Mouse (Mus musculus) embryo, embryonic 10.5 days (tissue): Measurements from ENCODE around the gene Pheta2.
A peak's percentile ranks its signal among the peaks of the same experiment; 100 is the strongest.
"Not testable (repeated sequence)": the region's sequence is repeated elsewhere in the genome, so short reads cannot be mapped to it uniquely, and the experiment has no call there.

ENCODE experiments used
- DNase-seq: peaks from one replicate; pipeline ENCODE4 v3.0.0-alpha.2; 2015; ENCODE audit warnings: low spot score

The Pheta2 gene

GRCm38 (mm10) chr15:82343368-82344287, 4.9 kb downstream of the Pheta2 start:
- no peak for DNase-seq

GRCm38 (mm10) chr15:82344971-82345370, 6.2 kb downstream of the Pheta2 start:
- no peak for DNase-seq

DNA sequence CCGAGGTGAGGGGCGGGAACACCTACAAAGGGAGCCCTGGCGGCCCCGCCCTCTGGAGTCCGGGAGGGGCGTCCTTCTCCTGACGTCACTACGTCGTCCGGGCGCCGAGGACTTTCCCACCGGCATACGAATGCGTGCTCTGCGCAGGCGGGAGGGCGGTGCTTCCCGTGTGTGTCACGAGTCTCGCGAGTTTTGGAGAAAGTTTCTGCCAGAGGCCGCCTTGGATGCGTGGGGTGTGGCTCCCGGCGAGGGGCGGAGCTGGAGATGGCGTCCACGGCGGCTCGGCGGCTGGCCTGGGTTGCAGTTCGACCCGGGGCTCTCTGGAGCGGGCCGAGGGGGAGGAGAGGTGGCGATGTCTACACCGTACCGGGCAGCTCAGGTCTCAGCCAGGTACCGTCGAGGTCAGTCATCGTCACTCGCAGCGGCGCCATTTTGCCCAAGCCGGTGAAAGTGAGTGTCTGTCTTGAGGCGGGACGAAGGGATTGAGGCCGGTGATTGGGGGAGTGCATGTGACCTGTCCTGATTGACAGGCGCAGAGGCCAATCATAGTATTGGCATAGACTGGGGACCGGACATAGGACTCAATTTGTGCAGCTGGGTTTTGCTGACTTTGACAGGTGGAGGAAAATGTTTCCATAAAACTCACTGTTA, 7.2 kb downstream of the Pheta2 start:
- DNase-seq = peak; percentile 99

DNA sequence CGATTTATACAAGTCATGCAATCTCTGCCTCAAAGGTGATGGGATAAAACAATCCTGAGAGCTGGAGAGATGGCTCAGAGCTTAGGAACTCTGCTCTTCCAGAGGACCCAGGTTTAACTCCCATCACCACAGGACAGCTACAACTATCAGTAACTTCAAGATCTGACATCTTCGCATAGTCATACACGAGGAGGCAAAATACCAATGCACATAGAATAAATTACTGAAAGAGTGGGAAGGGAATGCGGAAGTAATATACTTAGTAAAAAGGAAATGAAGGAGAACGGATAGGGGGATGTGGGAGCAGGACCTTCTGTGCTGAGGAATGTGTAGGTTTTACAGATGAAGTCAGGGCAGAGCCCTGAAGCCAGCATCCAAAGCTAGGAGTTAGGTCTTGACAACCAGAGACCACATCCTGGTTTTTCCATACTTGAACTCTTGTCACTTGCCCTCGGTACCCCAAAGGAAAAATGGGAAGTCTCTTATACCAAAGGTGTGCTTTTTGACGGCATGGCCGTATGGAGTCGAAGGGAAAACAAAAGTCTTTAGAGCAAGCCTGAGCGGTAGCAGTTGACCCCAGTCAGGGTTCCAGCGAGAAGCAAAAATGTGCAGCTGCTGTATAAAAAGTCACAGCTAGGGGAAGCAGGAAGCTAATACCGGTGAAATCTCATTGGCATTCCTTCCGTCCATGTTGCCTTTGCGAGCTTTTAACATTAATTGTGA, 8.0 kb downstream of the Pheta2 start:
- DNase-seq = no peak

- DNase-seq = no peak
Measured at GRCm38 (mm10) chr15:82347303-82347676, 8.5 kb downstream of the Pheta2 start.

DNA sequence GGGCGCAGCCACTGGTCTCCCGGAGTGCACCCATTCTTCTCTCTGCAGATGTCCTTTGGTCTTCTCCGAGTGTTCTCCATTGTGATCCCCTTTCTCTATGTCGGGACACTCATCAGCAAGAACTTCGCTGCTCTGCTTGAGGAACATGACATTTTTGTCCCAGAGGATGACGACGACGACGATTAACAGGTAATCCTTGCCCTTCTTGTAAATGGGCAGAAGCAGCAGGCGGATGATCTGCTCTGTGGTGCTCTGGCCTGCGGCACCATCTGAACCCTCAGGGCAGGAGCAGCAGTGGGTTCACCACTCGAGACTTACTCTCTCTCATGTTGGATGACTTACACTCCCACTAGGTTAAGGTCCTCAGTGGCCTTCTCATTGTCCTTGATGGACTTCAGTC, 9.1 kb downstream of the Pheta2 start:
- DNase-seq = no peak

DNA sequence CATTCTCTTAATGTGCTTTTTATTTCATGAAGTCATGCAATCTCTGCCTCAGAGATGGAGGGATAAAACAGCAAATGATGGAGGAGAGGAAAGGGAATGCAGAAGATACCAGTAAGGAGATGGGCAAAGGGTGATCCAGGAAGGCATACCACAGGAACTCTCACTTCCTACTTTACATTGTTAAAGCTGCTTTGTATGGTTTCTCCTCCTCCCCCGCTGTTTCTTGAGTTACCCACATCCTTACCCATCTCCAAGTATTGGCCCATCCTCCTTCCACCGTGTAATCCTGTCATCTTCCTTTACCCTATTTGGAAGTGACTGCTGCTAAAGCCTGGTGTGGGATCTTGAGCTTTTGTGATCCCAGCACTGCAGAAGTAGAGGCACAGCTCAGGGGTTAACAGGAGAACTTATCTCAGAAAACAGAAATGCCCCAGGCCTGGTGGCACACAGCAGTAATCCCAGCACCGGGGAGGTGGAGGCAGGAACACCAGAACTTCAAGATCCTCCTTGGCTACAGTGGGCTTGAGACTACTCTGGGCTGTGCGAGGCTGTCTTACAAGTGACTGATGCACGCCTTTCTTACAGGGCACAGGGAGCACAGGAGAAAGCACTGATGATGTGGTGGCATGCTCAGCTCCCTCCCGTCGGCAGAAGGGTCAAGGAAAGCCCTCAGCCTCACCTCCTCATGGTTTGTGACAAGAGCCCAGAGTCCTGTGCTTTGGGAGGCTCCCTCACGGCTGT, 9.7 kb downstream of the Pheta2 start:
- no peak for DNase-seq

GRCm38 (mm10) chr15:82348999-82349341, 10.2 kb downstream of the Pheta2 start:
- DNase-seq = no peak

DNA sequence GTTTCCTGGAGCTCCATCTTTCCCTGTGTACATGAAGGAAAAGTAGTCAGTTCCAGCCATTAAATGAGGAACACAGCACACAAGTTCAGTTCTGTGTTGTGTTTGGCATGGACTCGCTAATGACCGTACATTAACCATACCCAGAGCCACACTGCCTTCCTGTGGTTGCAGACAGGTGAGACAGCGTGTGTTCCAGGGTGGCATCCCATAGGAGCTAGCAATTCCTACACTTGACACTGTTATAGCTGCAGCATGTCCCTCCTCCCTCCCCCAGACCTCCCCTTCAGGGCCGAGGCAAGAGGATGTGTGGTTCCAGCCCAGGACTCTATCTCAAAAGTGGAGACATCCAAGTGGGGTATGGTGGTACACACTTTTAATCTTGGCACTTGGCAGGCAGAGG, 11.6 kb downstream of the Pheta2 start:
- no peak for DNase-seq

GRCm38 (mm10) chr15:82351480-82351879, 12.7 kb downstream of the Pheta2 start:
- DNase-seq = no peak

DNA sequence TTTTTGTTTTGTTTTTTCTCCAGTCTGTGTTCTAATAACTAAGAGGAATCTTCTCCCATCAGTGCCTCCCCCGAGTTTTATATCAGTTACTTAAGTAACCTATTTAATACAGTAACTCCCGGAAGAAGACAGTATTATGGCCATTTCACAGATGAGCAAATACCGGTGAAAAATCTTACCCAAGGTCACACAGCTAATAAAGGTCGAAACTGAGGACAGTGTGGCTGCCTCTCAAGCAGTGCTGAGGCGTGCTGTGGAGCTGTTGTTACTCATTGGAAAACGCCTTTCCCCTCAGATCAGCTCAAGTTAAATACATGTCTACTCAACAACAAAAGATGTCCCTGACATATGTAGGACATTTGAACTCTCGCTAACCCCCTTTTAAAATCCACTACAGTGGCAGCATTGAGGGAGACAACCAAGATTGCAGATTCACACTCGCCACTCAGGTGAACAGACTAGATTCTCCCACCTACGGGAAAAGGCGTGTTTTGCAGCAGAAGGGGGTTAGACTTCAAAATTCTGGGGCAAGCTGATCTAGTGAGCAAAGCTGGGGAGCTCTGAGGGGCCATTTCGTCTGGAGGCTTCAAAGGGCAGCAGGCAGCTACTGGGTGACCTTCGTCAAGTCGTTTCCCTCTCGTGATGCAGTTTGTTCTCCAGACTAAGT, 14.5 kb downstream of the Pheta2 start:
- no peak for DNase-seq

GRCm38 (mm10) chr15:82353745-82354113, 15.0 kb downstream of the Pheta2 start:
- DNase-seq = peak; percentile 28

DNA sequence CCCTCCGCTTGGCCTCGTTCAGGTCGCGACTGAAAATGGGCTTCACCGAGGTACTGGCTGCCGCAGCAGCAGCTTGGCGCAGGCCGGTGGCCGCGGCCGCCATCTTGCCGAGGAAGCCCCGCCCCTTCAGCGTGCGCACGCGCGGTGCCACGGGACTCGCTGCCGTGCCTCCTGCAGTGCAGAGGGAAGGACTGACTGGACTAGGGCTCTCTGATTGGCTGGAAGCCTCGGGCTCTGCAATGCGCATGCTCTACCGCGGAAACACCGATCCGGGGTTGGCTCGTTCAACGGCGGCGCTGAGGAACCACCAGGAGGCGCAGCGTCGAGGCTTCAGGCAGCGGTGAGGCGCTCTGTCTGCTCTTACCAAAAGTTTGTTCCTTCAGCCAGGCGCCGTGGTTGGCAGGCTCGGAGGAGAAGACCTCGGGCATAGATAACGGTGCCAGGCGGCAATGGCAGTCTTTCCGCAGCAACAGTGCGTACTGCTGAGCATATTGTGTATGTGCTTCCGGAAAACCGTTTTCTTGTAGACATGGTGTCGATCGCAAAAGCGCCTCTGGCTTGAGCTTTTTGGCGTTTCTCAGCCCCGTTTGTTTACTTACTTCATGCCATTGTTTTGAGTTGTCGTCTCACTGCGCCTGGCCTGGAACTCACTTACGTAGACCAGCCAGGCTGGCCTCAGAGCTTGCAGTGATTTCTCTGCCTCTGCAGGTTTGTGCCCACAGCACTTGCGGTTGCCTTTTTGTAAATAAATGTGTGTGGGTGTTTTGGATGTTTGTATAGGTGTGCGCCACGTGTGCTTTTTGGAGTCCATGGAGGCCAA, 15.6 kb downstream of the Pheta2 start, which contains the start of gene Ndufa6:
TSS of gene Ndufa6 (minus strand) at position 197 of the 820 bp plus-strand sequence.
- peak; percentile 98 for DNase-seq

GRCm38 (mm10) chr15:82358431-82359260, 19.9 kb downstream of the Pheta2 start:
- no peak for DNase-seq

DNA sequence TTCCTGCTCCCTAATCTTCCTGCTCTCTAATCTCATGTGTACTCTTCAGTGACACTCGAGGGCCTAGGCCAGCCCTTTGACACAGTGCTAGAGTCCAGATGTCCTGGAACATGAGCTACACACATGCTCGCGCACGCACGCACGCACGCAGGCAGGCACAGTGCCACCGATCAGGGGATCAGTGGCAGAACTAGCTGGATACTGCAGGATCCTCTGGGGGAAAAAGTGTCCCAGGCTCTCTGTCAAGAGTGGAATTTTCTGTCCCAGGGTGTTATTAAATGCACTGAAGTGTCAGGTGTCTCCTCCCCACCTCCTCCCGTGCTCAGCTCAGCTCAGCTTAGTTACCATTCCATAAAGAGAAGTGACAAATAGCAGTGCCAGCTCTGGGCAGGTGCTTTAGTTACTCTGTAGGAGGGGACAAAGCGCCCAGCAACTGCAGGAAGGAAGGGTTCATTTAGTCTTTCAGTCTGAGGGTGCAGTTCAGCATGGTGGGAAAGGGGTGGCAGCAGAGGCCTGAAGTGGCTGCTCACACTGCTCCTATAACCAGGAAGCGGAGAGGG, 22.8 kb downstream of the Pheta2 start:
- DNase-seq = no peak

GRCm38 (mm10) chr15:82362234-82362633, 23.5 kb downstream of the Pheta2 start:
- DNase-seq = no peak

DNA sequence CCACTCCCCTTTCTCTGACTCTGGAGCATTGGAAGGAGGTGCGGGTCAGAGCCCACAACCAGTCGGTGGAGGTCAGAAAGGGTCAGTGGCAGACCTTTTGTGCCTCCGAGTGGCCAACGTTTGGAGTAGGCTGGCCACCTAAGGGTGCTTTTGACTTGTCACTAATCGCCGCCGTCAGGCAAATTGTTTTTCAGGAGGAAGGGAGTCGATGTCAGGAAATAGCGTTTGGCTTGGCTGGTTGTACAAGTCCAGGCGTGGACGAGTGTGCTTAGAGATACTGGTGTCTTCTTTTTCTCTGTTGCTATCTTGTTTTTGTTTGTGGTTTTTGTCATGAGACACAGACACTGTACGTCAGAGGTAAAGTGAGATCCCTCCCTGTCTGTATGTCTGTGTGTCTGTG, 25.1 kb downstream of the Pheta2 start:
- not testable (repeated sequence) for DNase-seq

- DNase-seq = not testable (repeated sequence)
Measured at GRCm38 (mm10) chr15:82364561-82364960, 25.8 kb downstream of the Pheta2 start.

GRCm38 (mm10) chr15:82368146-82368545, 29.4 kb downstream of the Pheta2 start:
- DNase-seq = no peak
